Mouse (Mus musculus): ENCODE data around the gene Nrp1. TPM values are rescaled to one million over a fixed set of nuclear protein-coding genes. Genes with fewer than 3 reads are reported as not detected.

Nrp1 gene
- polyA plus RNA-seq, 1 experiment from 2014 or later: 70.5 TPM

GRCm38 (mm10) chr8:128549738-128550137 is 191.3 kb downstream of the Nrp1 start:
- WGBS: 92% methylated on average over 5 of the region's 5 CpGs
- no peak overlapping the region for H3K4me3 ChIP-seq
- H3K4me2 ChIP-seq (replicated peaks): no peak overlapping the region
- no peaks in the 10 kb centered on the region for H3K36me3 ChIP-seq
- no peak overlapping the region for H3K27ac ChIP-seq
- no peaks in the 10 kb centered on the region for H3K4me1 ChIP-seq
- no peak overlapping the region for H3K9ac ChIP-seq
- no peaks in the 10 kb centered on the region for H3K9me3 ChIP-seq
- no peaks in the 10 kb centered on the region for H3K27me3 ChIP-seq
- no peak for ATAC-seq (ENCODE audit: insufficient number of reproducible peaks, insufficient read depth, low FRiP score, low TSS enrichment)

GRCm38 (mm10) chr8:128551421-128552139 is 193.2 kb downstream of the Nrp1 start:
- no peaks in the 10 kb centered on the region for H3K9me3 ChIP-seq
- no peak overlapping the region for H3K4me3 ChIP-seq
- H3K27me3 ChIP-seq: no peaks in the 10 kb centered on the region
- H3K9ac ChIP-seq: no peak overlapping the region
- no peaks in the 10 kb centered on the region for H3K36me3 ChIP-seq
- ATAC-seq (ENCODE audit: insufficient number of reproducible peaks, insufficient read depth, low FRiP score, low TSS enrichment): no peak
- no peaks in the 10 kb centered on the region for H3K4me1 ChIP-seq
- H3K4me2 ChIP-seq (replicated peaks): no peak overlapping the region
- WGBS: 52% methylated on average over 15 of the region's 15 CpGs
- H3K27ac ChIP-seq: no peak overlapping the region

MicroRNAs within 50 kb of the gene (microRNA counts, 519-probe panel; counts per million panel counts)
- 460 counts per million, percentile 65 among the panel's probes with 10 or more counts for microRNA mmu-miR-1903

Small RNA genes lying within 50 kb of the gene (microRNA-seq; reads per million reads assigned to microRNA genes)
- not detected for gene Mir1903

Measured in embryonic facial prominence, embryonic 12.5 days (tissue).